Mouse (Mus musculus): Measurements from ENCODE around the gene Nav1.

Nav1 gene

DNA sequence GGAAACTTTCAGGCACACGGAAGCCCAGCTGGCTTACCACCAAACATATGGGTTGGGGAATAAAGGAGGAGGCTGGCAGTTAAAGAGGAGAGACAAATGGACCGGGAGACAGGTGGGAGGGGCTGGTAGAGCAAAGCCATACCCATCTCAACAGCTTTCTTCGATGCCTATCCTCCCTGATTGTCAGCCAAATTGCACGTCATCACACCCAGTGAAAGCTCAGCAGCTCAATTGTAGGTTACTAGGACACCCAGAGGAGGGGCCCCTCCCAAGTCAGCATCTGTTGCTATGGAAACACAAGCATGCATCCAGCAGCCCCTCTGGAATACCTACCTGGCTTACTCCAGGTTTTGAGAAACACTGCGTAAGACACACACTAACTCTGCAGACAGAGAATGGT lies 88.4 kb downstream of the Nav1 start:
- in situ Hi-C loops (cut with MboI, MseI): no loop called here

GRCm38 (mm10) chr1:135517469-135517868 lies 89.6 kb downstream of the Nav1 start:
- in situ Hi-C loops (cut with MboI, MseI): no loop called here

- in situ Hi-C loops (cut with MboI, MseI): no loop called here
Observed at GRCm38 (mm10) chr1:135516511-135517305, 90.4 kb downstream of the Nav1 start.

- in situ Hi-C loops (cut with MboI, MseI): no loop called here
Observed at GRCm38 (mm10) chr1:135515633-135516238, 91.4 kb downstream of the Nav1 start.

- in situ Hi-C loops (cut with MboI, MseI): no loop called here
Observed at GRCm38 (mm10) chr1:135514913-135515632, 92.0 kb downstream of the Nav1 start.

- in situ Hi-C loops (cut with MboI, MseI): no loop called here
Observed at GRCm38 (mm10) chr1:135514046-135514445, 93.0 kb downstream of the Nav1 start.

- in situ Hi-C loops (cut with MboI, MseI): no loop called here
Observed at GRCm38 (mm10) chr1:135513464-135513863, 93.6 kb downstream of the Nav1 start.

GRCm38 (mm10) chr1:135510346-135510977 lies 96.6 kb downstream of the Nav1 start:
- in situ Hi-C loops (cut with MboI, MseI): no loop called here

- in situ Hi-C loops (cut with MboI, MseI): no loop called here
Observed at GRCm38 (mm10) chr1:135509145-135510084, 97.7 kb downstream of the Nav1 start.

- in situ Hi-C loops (cut with MboI, MseI): no loop called here
Observed at GRCm38 (mm10) chr1:135508349-135508634, 98.8 kb downstream of the Nav1 start.

DNA sequence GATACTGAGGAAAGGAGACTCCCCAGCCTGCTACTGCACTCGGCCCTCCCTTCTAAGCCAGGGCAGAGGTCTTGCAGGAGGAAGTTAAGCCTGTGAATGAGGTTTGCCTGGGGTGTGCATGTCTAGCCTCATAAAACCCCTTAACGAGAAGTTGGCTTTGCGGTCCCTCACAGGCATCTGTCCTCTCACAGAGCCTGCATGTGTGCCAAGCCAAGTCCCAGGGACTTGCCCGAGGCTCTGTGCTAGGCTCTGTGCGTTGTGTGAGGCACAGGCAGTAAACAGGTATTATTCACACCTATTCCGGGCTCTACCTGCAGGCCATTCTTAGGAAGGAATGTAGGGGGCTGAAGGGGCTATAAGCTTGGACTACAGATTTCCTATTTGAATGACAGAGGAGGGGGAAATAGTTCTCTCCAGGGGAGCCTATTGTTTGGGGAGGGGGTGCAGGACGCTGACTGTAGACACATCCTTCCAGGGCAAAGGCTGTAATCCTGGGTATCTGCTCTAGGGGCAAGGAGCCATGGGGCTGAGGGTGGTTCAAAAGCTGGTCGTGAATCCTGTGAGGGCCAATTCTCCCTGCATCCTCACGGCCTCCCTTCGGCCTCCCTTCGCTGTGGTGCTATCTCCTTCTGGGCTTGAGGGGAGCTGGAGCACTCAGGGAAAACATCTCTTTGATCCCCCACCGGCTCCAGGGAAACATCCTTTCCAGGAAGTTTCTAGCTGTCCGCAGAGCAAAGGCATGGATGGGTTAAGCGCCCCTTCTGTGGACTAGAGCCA lies 99.3 kb downstream of the Nav1 start:
- in situ Hi-C loops (cut with MboI, MseI): no loop called here

- in situ Hi-C loops (cut with MboI, MseI): no loop called here
Observed at GRCm38 (mm10) chr1:135505499-135505898, 101.6 kb downstream of the Nav1 start.

DNA sequence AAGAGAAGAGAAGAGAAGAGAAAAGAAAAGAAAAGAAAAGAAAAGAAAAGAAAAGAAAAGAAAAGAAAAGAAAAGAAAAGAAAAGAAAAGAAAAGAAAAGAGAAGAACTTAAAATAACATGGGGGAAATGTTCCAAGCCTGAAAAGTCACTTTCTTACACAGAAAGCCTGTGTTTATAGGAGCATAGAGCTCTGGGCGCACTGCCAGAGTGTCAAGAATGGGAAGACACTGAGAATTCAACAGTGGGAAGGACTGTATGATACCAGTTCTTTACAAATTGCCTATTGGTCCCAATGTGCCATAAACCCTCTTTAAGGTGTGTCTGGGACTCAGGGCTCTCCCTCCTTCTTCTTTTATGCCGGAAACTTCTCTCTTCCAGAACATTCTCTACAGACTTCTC lies 103.7 kb downstream of the Nav1 start:
- in situ Hi-C loops (cut with MboI, MseI): no loop called here

- in situ Hi-C loops (cut with MboI, MseI): no loop called here
Observed at GRCm38 (mm10) chr1:135502750-135503149, 104.3 kb downstream of the Nav1 start.

DNA sequence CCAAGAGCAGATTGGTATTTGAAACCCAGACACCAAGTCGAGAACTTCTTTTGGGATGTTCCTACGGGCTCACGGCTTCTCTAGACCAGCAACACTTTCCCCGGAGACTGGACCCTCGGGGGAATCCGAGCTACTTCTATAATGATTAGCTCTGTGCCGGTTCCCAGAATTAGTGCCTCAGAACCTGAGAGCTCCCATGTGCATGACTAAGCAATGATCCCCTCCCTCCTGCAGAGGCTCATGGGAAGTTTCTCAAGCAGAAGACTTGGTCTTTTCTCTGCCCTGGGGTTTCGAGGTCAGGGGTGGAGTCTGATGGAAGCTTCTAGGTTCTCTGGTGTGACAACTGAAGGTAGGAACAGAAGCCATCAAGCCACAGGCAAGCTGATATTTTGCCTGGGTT lies 105.0 kb downstream of the Nav1 start:
- in situ Hi-C loops (cut with MboI, MseI): no loop called here

- in situ Hi-C loops (cut with MboI, MseI): loop anchor here in 1 of 2 experiments (10.0 kb wide), 1 partner anchor 1514 kb away; no protein-coding TSS in a partner anchor
Observed at GRCm38 (mm10) chr1:135498455-135499358, 108.4 kb downstream of the Nav1 start.

DNA sequence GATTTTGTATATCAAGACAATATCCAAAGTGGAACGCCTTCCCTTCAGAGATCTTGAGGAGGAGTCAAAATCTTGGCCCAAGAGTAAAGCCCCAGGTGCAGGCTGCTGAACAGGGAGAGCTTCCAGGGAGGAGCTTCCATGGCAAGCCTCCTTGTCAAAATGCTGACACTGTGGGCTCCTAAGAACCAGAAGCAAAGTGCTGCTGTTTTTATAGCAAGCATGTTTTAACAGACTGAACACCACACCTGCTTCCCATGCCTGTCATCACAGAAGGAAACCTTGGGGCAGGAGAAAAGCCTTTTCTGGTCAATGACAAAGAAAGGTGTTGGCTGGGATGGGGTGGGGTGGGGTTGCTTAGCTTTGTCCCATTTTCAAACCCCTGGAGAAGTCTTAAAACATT lies 112.0 kb downstream of the Nav1 start:
- in situ Hi-C loops (cut with MboI, MseI): loop anchor here in 1 of 2 experiments (10.0 kb wide), 1 partner anchor 1510 kb away; no protein-coding TSS in a partner anchor

GRCm38 (mm10) chr1:135493862-135494261 lies 113.2 kb downstream of the Nav1 start:
- in situ Hi-C loops (cut with MboI, MseI): loop anchor here in 1 of 2 experiments (10.0 kb wide), 1 partner anchor 1509 kb away; no protein-coding TSS in a partner anchor

- in situ Hi-C loops (cut with MboI, MseI): loop anchor here in 1 of 2 experiments (10.0 kb wide), 1 partner anchor 1508 kb away; no protein-coding TSS in a partner anchor
Observed at GRCm38 (mm10) chr1:135492406-135492805, 114.7 kb downstream of the Nav1 start.

All from T-helper 17 cell (primary cell).